Mouse (Mus musculus) lung, postnatal 0 days (tissue): Measurements from ENCODE around the gene Olfr806. TPM values are rescaled to one million over a fixed set of nuclear protein-coding genes. Genes with fewer than 3 reads are reported as not detected.

ENCODE experiments used
- ATAC-seq: fragments of 200-750 bp; cut with Nextera tagmentation; 2 replicates; pipeline ENCODE4 v1.8.0; 2017; ENCODE audit warnings: moderate library complexity
- DNase-seq: peaks from one replicate; pipeline ENCODE4 v3.0.0-alpha.2; 2016; ENCODE audit warnings: low spot score
- H3K27ac ChIP-seq: fragments of 300-500 bp; sonication (generic); 2 replicates; pipeline ENCODE4 v1.5.1; 2014; ENCODE audit warnings: antibody characterized with exemption, mild to moderate bottlenecking, low read length, mixed read lengths
- H3K27me3 ChIP-seq: fragments of 300-500 bp; sonication (generic); replicated peaks from 2 replicates; pipeline ENCODE4 v1.6.1; 2014; ENCODE audit warnings: low read length, mixed read lengths; ENCODE audit not compliant: insufficient read depth
- H3K36me3 ChIP-seq: fragments of 300-500 bp; sonication (generic); 2 replicates; pipeline ENCODE4 v1.6.1; 2014; ENCODE audit warnings: low read length, mixed read lengths; ENCODE audit not compliant: insufficient read depth
- H3K4me1 ChIP-seq: fragments of 300-500 bp; sonication (generic); 2 replicates; pipeline ENCODE4 v1.6.1; 2014; ENCODE audit warnings: antibody characterized with exemption, low read depth, low read length, mixed read lengths; ENCODE audit not compliant: insufficient read depth
- H3K4me2 ChIP-seq: fragments of 300-500 bp; sonication (generic); replicated peaks from 2 replicates; pipeline ENCODE4 v1.6.1; 2014; ENCODE audit warnings: low read depth, mild to moderate bottlenecking, low read length, moderate library complexity, mixed read lengths
- H3K4me3 ChIP-seq: fragments of 300-500 bp; sonication (generic); 2 replicates; pipeline ENCODE4 v1.5.1; 2014; ENCODE audit warnings: low read depth, low read length
- H3K9ac ChIP-seq: fragments of 300-500 bp; sonication (generic); replicated peaks from 2 replicates; pipeline ENCODE4 v1.6.1; 2014; ENCODE audit warnings: low read depth, mild to moderate bottlenecking
- H3K9me3 ChIP-seq: fragments of 300-500 bp; sonication (generic); 2 replicates; pipeline ENCODE4 v1.6.1; 2016; ENCODE audit warnings: low read length, mixed read lengths
- CTCF ChIP-seq: IDR thresholded peaks from 2 replicates; pipeline ENCODE4 v1.5.1; 2016; ENCODE audit warnings: antibody characterized with exemption, mild to moderate bottlenecking
- EP300 ChIP-seq: IDR thresholded peaks from 2 replicates; pipeline ENCODE4 v1.6.1; 2016; ENCODE audit warnings: antibody characterized with exemption, mild to moderate bottlenecking, control low read depth
- WGBS: fragments of 180-500 bp; shearing (Covaris S2); extraction: QIAGEN DNeasy Blood & Tissue Kit; methylation state at CpG from one replicate; pipeline ENCODE4 v1.1.7; 2014; 5-methylcytosine and 5-hydroxymethylcytosine counted together
- microRNA-seq: library from miRNA; unstranded; fragments of <30 nt; microRNA quantifications from one replicate; pipeline ENCODE4, GENCODE M21; 2016
- polyA plus RNA-seq: library from polyadenylated mRNA; unstranded; fragments of >200 nt; fragmentation: Nextera tagmentation; extraction: Ambion mirVana; gene quantifications from 2 replicates; pipeline ENCODE4 v1.2.1, GENCODE M21; 2015

Gene Olfr806
- polyA plus RNA-seq, 1 experiment from 2014 or later = not detected

- H3K9ac ChIP-seq = no peak within 1 kb of the TSS
- H3K4me3 ChIP-seq = no peak within 1 kb of the TSS
- no peak for ATAC-seq
- H3K4me2 ChIP-seq = no peak within 1 kb of the TSS
- H3K4me1 ChIP-seq = no peaks in the 10 kb centered on the region
- no peak for DNase-seq
- H3K27me3 ChIP-seq = no peaks in the 10 kb centered on the region
- WGBS = 67% methylated on average over 2 of the region's 2 CpGs
- no peak within 1 kb of the TSS for H3K27ac ChIP-seq
- no peaks in the 10 kb centered on the region for H3K9me3 ChIP-seq
- TF ChIP-seq CTCF (no peak), EP300 (no peak)
- H3K36me3 ChIP-seq = no peaks in the 10 kb centered on the region
These were observed 47.5 kb downstream of the Olfr806 start, which contains the start of gene Olfr803 for GRCm38 (mm10) chr10:129694186-129694585. TSS of gene Olfr803 (minus strand) at chr10:129694286.

- no peaks in the 10 kb centered on the region for H3K9me3 ChIP-seq
- H3K27ac ChIP-seq = no peak within 1 kb of the TSS
- 37% methylated on average over 1 of the region's 1 CpGs for WGBS
These were observed 53.7 kb downstream of the Olfr806 start, which contains the start of gene Olfr802 for GRCm38 (mm10) chr10:129688069-129688468. TSS of gene Olfr802 (minus strand) at chr10:129688169.

More at GRCm38 (mm10) chr10:129688069-129688468, 53.7 kb downstream of the Olfr806 start, which contains the start of gene Olfr802:
- DNase-seq = no peak
- H3K4me1 ChIP-seq = no peaks in the 10 kb centered on the region
- H3K27me3 ChIP-seq = no peaks in the 10 kb centered on the region
- no peak within 1 kb of the TSS for H3K4me2 ChIP-seq
- H3K4me3 ChIP-seq = no peak within 1 kb of the TSS
- no peaks in the 10 kb centered on the region for H3K36me3 ChIP-seq
- TF ChIP-seq CTCF (no peak), EP300 (no peak)
- no peak for ATAC-seq
- no peak within 1 kb of the TSS for H3K9ac ChIP-seq

Small RNA genes lying within 50 kb of the gene (microRNA-seq; reads per million reads assigned to microRNA genes)
- not detected for gene Gm24485

Other genes starting within 250 kb of the Olfr806 start
- gene Olfr790, start 243.4 kb downstream of the Olfr806 start, polyA plus RNA-seq = not detected in 2 replicates
- gene Olfr791, start 220.1 kb downstream of the Olfr806 start, polyA plus RNA-seq = not detected in 2 replicates
- gene Olfr792, start 202.8 kb downstream of the Olfr806 start, polyA plus RNA-seq = not detected in 2 replicates
- gene Olfr794, start 174.3 kb downstream of the Olfr806 start, polyA plus RNA-seq = not detected in 2 replicates
- not detected in 2 replicates for gene Olfr796, start 129.4 kb downstream of the Olfr806 start, polyA plus RNA-seq
- gene Olfr798, start 114.0 kb downstream of the Olfr806 start, polyA plus RNA-seq = not detected in 2 replicates
- gene Olfr799, start 104.4 kb downstream of the Olfr806 start, polyA plus RNA-seq = not detected in 2 replicates
- gene Olfr800, start 84.2 kb downstream of the Olfr806 start, polyA plus RNA-seq = not detected in 2 replicates
- not detected in 2 replicates for gene Olfr801, start 68.1 kb downstream of the Olfr806 start, polyA plus RNA-seq
- gene Olfr802, start 53.8 kb downstream of the Olfr806 start, polyA plus RNA-seq = not detected in 2 replicates
- not detected in 2 replicates for gene Olfr803, start 47.6 kb downstream of the Olfr806 start, polyA plus RNA-seq
- not detected in 2 replicates for gene Olfr804, start 38.7 kb downstream of the Olfr806 start, polyA plus RNA-seq
- not detected in 2 replicates for gene Olfr805, start 12.5 kb downstream of the Olfr806 start, polyA plus RNA-seq
- gene Olfr807, start 15.9 kb upstream of the Olfr806 start, polyA plus RNA-seq = not detected in 2 replicates
- gene Olfr808, start 23.6 kb upstream of the Olfr806 start, polyA plus RNA-seq = not detected in 2 replicates
- gene Olfr809, start 32.7 kb upstream of the Olfr806 start, polyA plus RNA-seq = not detected in 2 replicates
- not detected in 2 replicates for gene Olfr810, start 53.0 kb upstream of the Olfr806 start, polyA plus RNA-seq
- gene Olfr811, start 62.5 kb upstream of the Olfr806 start, polyA plus RNA-seq = not detected in 2 replicates
- not detected in 2 replicates for gene Olfr812, start 104.2 kb upstream of the Olfr806 start, polyA plus RNA-seq
- gene Olfr813, start 113.4 kb upstream of the Olfr806 start, polyA plus RNA-seq = not detected in 2 replicates
- not detected in 2 replicates for gene Olfr814, start 137.9 kb upstream of the Olfr806 start, polyA plus RNA-seq
- gene Olfr815, start 163.9 kb upstream of the Olfr806 start, polyA plus RNA-seq = not detected in 2 replicates
- gene Olfr816, start 173.7 kb upstream of the Olfr806 start, polyA plus RNA-seq = not detected in 2 replicates
- gene Olfr818, start 207.2 kb upstream of the Olfr806 start, polyA plus RNA-seq = not detected in 2 replicates
- gene Olfr819, start 225.3 kb upstream of the Olfr806 start, polyA plus RNA-seq = not detected in 2 replicates
- gene Olfr247, start 234.2 kb upstream of the Olfr806 start, polyA plus RNA-seq = not detected in 2 replicates
- not detected in 2 replicates for gene Gm10310, start 243.1 kb upstream of the Olfr806 start, polyA plus RNA-seq